Mouse (Mus musculus): ENCODE measurements at regions not wholly inside any gene's neighbourhood (a gene's known extent, or its start where the extent isn't known, plus 50 kb on each side); places are given as distances from the start of the nearest gene placed in this dataset.
A peak's percentile ranks its signal among the peaks of the same experiment; 100 is the strongest.
"Not testable (repeated sequence)": the region's sequence is repeated elsewhere in the genome, so short reads cannot be mapped to it uniquely, and the experiment has no call there.

- DNase-seq: no peak
Observed at GRCm38 (mm10) chr15:38409168-38409567, 983.8 kb downstream of the 4930447A16Rik start.

- no peak for DNase-seq
Observed at GRCm38 (mm10) chr15:38410462-38410861, 985.1 kb downstream of the 4930447A16Rik start.

- DNase-seq: no peak
Observed at GRCm38 (mm10) chr15:38412481-38412880, 987.1 kb downstream of the 4930447A16Rik start.

GRCm38 (mm10) chr15:38413329-38413728 is 988.0 kb downstream of the 4930447A16Rik start:
- DNase-seq: no peak

DNA sequence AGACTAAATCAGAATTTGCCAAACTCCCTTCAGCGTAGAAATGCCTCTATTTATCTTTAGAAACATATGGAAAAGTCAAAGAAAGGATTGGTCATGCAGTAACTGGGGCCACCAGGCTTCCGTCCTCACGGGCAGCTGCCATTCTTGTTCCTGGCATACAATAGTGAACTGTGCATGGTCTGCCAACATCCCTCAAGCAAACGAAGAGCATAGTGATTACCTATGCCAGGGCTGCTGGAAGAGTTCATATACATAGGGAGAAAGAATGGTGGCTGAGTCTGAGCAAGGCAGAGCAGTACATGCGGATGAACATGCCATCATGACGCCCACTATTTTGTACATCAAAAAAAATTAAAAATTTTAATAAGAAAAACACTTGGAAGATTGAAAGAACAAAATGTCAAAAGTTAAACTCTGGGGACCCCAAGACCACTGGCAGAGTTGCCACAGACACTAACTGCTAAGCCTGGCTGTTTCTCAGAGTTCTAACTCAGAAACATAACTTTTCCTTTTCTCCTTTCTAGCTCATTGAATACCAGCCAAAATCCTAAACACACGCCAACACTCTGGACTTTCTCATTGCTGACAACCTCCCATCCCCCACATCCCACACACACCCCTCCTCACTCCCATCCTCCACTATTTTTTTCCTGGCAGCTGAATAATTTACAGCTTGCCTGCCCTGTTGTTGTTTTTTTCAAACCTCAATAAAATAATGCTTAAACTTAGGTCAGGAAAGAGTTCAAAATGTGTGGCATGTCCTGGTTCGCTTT is 989.1 kb downstream of the 4930447A16Rik start:
- no peak for DNase-seq

DNA sequence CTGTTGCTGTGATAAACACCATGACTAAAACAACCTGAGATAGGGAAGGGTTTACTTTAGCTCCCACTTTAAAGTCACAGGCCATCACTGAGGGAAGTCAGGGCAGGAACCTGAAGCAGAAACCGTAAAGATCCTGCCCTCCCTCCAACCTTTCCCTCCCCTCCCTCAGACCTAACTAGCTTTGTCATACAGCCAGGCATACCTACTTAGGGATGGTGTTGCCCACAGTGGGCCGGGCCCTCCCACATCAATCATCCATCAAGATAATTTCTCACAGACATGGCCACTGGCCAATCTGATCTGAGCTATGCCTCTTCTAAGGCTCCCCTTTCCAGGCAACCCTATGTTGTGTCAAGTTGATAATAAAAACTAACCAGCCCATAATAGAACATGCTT is 989.7 kb downstream of the 4930447A16Rik start:
- DNase-seq: no peak

GRCm38 (mm10) chr15:38419621-38420020 is 994.3 kb downstream of the 4930447A16Rik start:
- no peak for DNase-seq

DNA sequence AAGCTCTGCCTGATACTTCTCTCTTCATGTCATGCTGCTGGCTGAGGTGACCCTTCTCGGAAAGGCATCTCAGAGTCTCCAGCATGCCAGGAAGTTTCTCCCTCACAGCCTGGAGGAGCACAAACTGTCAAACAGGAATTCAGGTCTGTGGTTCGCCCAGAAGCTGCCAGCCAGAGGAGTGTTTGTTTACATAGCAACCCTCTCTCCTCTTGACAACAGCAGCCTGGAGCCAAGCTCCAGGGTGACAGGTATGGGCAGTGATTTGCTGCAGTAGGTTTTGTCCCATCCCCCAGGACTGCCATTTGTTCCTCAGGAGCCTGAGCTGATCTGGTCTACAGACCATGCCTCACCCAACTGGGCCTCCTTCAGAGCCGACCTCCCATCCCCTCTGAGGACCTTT is 995.4 kb downstream of the 4930447A16Rik start:
- DNase-seq: no peak

- DNase-seq: peak; percentile 46
Observed at GRCm38 (mm10) chr15:38422741-38423140, 997.4 kb downstream of the 4930447A16Rik start.

- no peak for DNase-seq
Observed at GRCm38 (mm10) chr15:38425506-38425905, 1000.2 kb downstream of the 4930447A16Rik start.

DNA sequence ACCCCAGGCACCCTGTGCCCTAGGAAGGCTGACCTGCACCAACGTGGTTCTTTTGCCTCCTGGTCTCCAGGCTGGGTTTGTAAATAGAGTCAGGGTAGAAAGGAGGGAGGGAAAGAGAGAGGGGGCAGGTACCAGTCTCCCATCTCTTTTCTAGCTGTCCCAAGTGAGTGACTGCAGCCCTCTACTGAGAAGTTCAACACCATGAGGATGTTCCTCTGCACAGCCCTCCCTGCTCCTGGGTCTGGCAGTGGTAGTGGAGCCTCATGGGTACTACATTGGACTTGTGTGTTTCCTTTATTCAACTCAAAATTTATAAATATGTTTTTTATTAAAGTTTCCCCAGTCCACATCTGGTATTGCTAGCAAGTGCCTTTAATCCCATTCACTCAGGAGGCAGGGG is 1002.6 kb downstream of the 4930447A16Rik start:
- DNase-seq: no peak

- peak; percentile 75 for DNase-seq
Observed at GRCm38 (mm10) chr15:38431668-38432067, 1006.3 kb downstream of the 4930447A16Rik start.

DNA sequence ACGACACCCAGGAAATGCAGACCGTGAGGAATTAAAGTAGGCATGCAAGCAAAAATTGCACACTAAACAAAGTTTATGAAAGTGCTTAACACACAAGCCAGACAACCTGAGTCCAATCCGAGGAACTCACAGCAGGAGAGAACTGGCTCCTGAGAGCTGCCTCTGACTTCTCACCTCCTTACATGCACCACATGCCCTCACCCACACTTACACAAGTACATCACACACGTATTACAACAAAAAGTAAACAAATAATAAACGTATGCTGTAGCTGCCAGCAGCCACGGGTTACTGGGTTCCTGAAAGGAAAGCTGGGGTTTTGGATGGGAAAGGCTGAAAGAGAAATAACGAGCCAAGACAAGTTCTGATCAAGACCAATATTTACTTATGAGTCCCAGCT is 1008.0 kb downstream of the 4930447A16Rik start:
- no peak for DNase-seq

DNA sequence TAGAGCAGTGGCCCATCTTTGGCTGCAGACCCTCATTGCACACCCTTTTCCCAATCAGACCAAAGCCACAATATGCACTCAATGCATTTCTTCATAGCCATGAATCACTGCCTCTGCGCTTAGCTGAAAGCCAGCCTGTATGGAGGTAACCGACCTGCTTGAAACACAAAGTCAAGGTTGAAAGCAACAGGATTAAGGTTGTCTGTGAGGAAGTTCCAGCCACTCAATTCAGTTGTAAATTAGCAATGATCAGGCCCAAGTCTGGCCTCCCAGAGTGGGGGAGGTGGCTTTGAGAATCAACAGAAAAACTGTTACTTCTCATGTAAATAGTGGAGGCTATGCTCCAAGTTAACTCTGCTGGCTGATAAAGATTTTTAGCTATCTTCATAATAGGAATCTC is 1008.9 kb downstream of the 4930447A16Rik start:
- not testable (repeated sequence) for DNase-seq

All from adrenal gland, postnatal 10 days (tissue).